Mouse (Mus musculus) frontal cortex, postnatal 25 days (tissue): ENCODE data around the gene Tbc1d10b.
"Not testable (repeated sequence)": the region's sequence is repeated elsewhere in the genome, so short reads cannot be mapped to it uniquely, and the experiment has no call there.

Experiments
- DNase-seq, 2 experiments: peaks; one replicate each; pipeline ENCODE4 v3.0.0; 2022; ENCODE audit warnings: low spot score in 2 of 2

Gene Tbc1d10b

GRCm38 (mm10) chr7:127207374-127208294 lies 634 bp downstream of the Tbc1d10b start:
- DNase-seq, result no peak

- no peak for DNase-seq
Observed at GRCm38 (mm10) chr7:127206606-127207005, 1.7 kb downstream of the Tbc1d10b start.

- DNase-seq, result no peak
Observed at GRCm38 (mm10) chr7:127196484-127196883, 11.8 kb downstream of the Tbc1d10b start.

- peak; percentile 86 to 90 for DNase-seq
Observed at GRCm38 (mm10) chr7:127195544-127196295, 12.5 kb downstream of the Tbc1d10b start, which contains the start of gene Cd2bp2. Cd2bp2 (minus strand) TSS chr7:127196050.

- DNase-seq, result no peak
Observed at GRCm38 (mm10) chr7:127194633-127195029, 13.6 kb downstream of the Tbc1d10b start.

- no peak for DNase-seq
Observed at GRCm38 (mm10) chr7:127194011-127194632, 14.1 kb downstream of the Tbc1d10b start.

- DNase-seq, result no peak
Observed at GRCm38 (mm10) chr7:127192989-127193388, 15.3 kb downstream of the Tbc1d10b start.

- no peak for DNase-seq
Observed at GRCm38 (mm10) chr7:127190672-127191071, 17.6 kb downstream of the Tbc1d10b start.

- DNase-seq, result no peak
Observed at GRCm38 (mm10) chr7:127188305-127189276, 19.7 kb downstream of the Tbc1d10b start.

- DNase-seq, result no peak
Observed at GRCm38 (mm10) chr7:127187351-127187750, 20.9 kb downstream of the Tbc1d10b start.

- no peak for DNase-seq
Observed at GRCm38 (mm10) chr7:127185601-127186000, 22.7 kb downstream of the Tbc1d10b start.

GRCm38 (mm10) chr7:127184720-127185119 lies 23.5 kb downstream of the Tbc1d10b start:
- no peak for DNase-seq

GRCm38 (mm10) chr7:127183828-127184227 lies 24.4 kb downstream of the Tbc1d10b start:
- DNase-seq, result no peak

GRCm38 (mm10) chr7:127183345-127183744 lies 24.9 kb downstream of the Tbc1d10b start:
- DNase-seq, result no peak

GRCm38 (mm10) chr7:127181724-127182123 lies 26.5 kb downstream of the Tbc1d10b start:
- DNase-seq, result not testable (repeated sequence)

GRCm38 (mm10) chr7:127180783-127181182 lies 27.5 kb downstream of the Tbc1d10b start:
- DNase-seq, result no peak

- DNase-seq, result no peak
Observed at GRCm38 (mm10) chr7:127176937-127177336, 31.3 kb downstream of the Tbc1d10b start.

- DNase-seq, result no peak
Observed at GRCm38 (mm10) chr7:127166501-127166900, 41.8 kb downstream of the Tbc1d10b start.

GRCm38 (mm10) chr7:127165607-127166493 lies 42.4 kb downstream of the Tbc1d10b start:
- no peak for DNase-seq

GRCm38 (mm10) chr7:127164002-127164401 lies 44.3 kb downstream of the Tbc1d10b start:
- DNase-seq, result no peak
